Mouse (Mus musculus): Measurements from ENCODE around the gene Cdc42ep1.

- TF ChIP-seq TAL1 (IDR thresholded peaks at IDR 0.05; ENCODE audit: low read length) (no peak), GATA1 (IDR thresholded peaks at IDR 0.05; ENCODE audit: low read length) (no peak)
These were observed 39.5 kb upstream of the Cdc42ep1 start, which contains the start of gene Card10 for GRCm38 (mm10) chr15:78802776-78803391.
